Mouse (Mus musculus) mature B cell (primary cell): ENCODE results near the gene Wnt1.
"Not testable (repeated sequence)": the region's sequence is repeated elsewhere in the genome, so short reads cannot be mapped to it uniquely, and the experiment has no call there.

Experiments used
- in situ Hi-C: fragments of 300-500 bp; cut with MboI; formaldehyde crosslinking; loops from 2 replicates; pipeline ENCODE4 v1.14.3; 2019

Wnt1 gene

GRCm38 (mm10) chr15:98789661-98790535 lies at the start of gene Wnt1:
Gene Wnt1 (plus strand): TSS chr15:98789857.
- in situ Hi-C loops, result no loop called here

- in situ Hi-C loops, result no loop called here
These were observed 49.4 kb upstream of the Wnt1 start for GRCm38 (mm10) chr15:98740219-98740618.

GRCm38 (mm10) chr15:98742766-98743428 lies 46.8 kb upstream of the Wnt1 start:
- in situ Hi-C loops, result no loop called here

GRCm38 (mm10) chr15:98743863-98744262 lies 45.8 kb upstream of the Wnt1 start:
- in situ Hi-C loops, result not testable (repeated sequence)

- in situ Hi-C loops, result no loop called here
These were observed 43.2 kb upstream of the Wnt1 start for GRCm38 (mm10) chr15:98746344-98746965.

GRCm38 (mm10) chr15:98747296-98747695 lies 42.4 kb upstream of the Wnt1 start:
- in situ Hi-C loops, result no loop called here

- in situ Hi-C loops, result no loop called here
These were observed 40.6 kb upstream of the Wnt1 start for GRCm38 (mm10) chr15:98749093-98749492.

GRCm38 (mm10) chr15:98753021-98753423 lies 36.6 kb upstream of the Wnt1 start:
- in situ Hi-C loops, result no loop called here

- in situ Hi-C loops, result no loop called here
These were observed 35.5 kb upstream of the Wnt1 start for GRCm38 (mm10) chr15:98754125-98754524.

GRCm38 (mm10) chr15:98762201-98762621 lies 27.4 kb upstream of the Wnt1 start:
- in situ Hi-C loops, result no loop called here

GRCm38 (mm10) chr15:98762670-98763529 lies 26.8 kb upstream of the Wnt1 start, which contains the start of gene Arf3:
Gene Arf3 (minus strand): TSS chr15:98763214.
- in situ Hi-C loops, result no loop called here

GRCm38 (mm10) chr15:98765929-98766328 lies 23.7 kb upstream of the Wnt1 start:
- in situ Hi-C loops, result no loop called here

- in situ Hi-C loops, result no loop called here
These were observed 21.4 kb upstream of the Wnt1 start for GRCm38 (mm10) chr15:98768259-98768658.

- in situ Hi-C loops, result no loop called here
These were observed 17.7 kb upstream of the Wnt1 start for GRCm38 (mm10) chr15:98771813-98772425.

- in situ Hi-C loops, result no loop called here
These were observed 17.0 kb upstream of the Wnt1 start for GRCm38 (mm10) chr15:98772511-98773211.

GRCm38 (mm10) chr15:98774096-98774495 lies 15.6 kb upstream of the Wnt1 start:
- in situ Hi-C loops, result no loop called here

GRCm38 (mm10) chr15:98775533-98775932 lies 14.1 kb upstream of the Wnt1 start:
- in situ Hi-C loops, result no loop called here

- in situ Hi-C loops, result no loop called here
These were observed 13.2 kb upstream of the Wnt1 start for GRCm38 (mm10) chr15:98776280-98777004.

GRCm38 (mm10) chr15:98777005-98777616 lies 12.5 kb upstream of the Wnt1 start:
- in situ Hi-C loops, result no loop called here
